Mouse (Mus musculus) embryonic facial prominence, embryonic 11.5 days (tissue): ENCODE measurements around the gene Sec61a2. TPM values are rescaled to one million over a fixed set of nuclear protein-coding genes. Genes with fewer than 3 reads are reported as not detected.

ENCODE experiments used
- ATAC-seq: fragments of 200-750 bp; cut with Nextera tagmentation; replicated peaks from 2 replicates; pipeline ENCODE4 v1.8.0; 2017; ENCODE audit warnings: low read depth; ENCODE audit not compliant: insufficient number of reproducible peaks, low FRiP score, low TSS enrichment
- DNase-seq: peaks from one replicate; pipeline ENCODE4 v3.0.0-alpha.2; 2015; ENCODE audit warnings: low spot score
- H3K27ac ChIP-seq: fragments of 300-500 bp; sonication (generic); replicated peaks from 2 replicates; pipeline ENCODE4 v1.5.1; 2014; ENCODE audit warnings: mild to moderate bottlenecking, low read depth, low read length, control low read depth
- H3K27me3 ChIP-seq: fragments of 300-500 bp; sonication (generic); 2 replicates; pipeline ENCODE4 v1.6.1; 2014; ENCODE audit warnings: mild to moderate bottlenecking, low read length, moderate library complexity, mixed read lengths; ENCODE audit not compliant: control insufficient read depth, insufficient read depth
- H3K36me3 ChIP-seq: fragments of 300-500 bp; sonication (generic); replicated peaks from 2 replicates; pipeline ENCODE4 v1.6.1; 2014; ENCODE audit warnings: low read depth, mild to moderate bottlenecking, low read length, moderate library complexity, mixed read lengths; ENCODE audit not compliant: control insufficient read depth, insufficient read depth
- H3K4me1 ChIP-seq: fragments of 300-500 bp; sonication (generic); 2 replicates; pipeline ENCODE4 v1.6.1; 2014; ENCODE audit warnings: low read length, mixed read lengths; ENCODE audit not compliant: control insufficient read depth, insufficient read depth
- H3K4me2 ChIP-seq: fragments of 300-500 bp; sonication (generic); 2 replicates; pipeline ENCODE4 v1.6.1; 2014; ENCODE audit warnings: low read depth, mild to moderate bottlenecking, control low read depth, low read length, moderate library complexity
- H3K4me3 ChIP-seq: fragments of 300-500 bp; sonication (generic); 2 replicates; pipeline ENCODE4 v1.5.1; 2014; ENCODE audit warnings: low read depth, low read length, control low read depth
- H3K9ac ChIP-seq: fragments of 300-500 bp; sonication (generic); replicated peaks from 2 replicates; pipeline ENCODE4 v1.6.1; 2014; ENCODE audit warnings: mild to moderate bottlenecking, control low read depth, low read length
- H3K9me3 ChIP-seq: fragments of 300-500 bp; sonication (generic); replicated peaks from 2 replicates; pipeline ENCODE4 v1.6.1; 2016; ENCODE audit warnings: mild to moderate bottlenecking, low read length, inconsistent platforms, mixed read lengths; ENCODE audit not compliant: control insufficient read depth
- WGBS: fragments of 180-500 bp; shearing (Covaris S2); extraction: QIAGEN DNeasy Blood & Tissue Kit; methylation state at CpG from one replicate; pipeline ENCODE4 v1.1.7; 2014; 5-methylcytosine and 5-hydroxymethylcytosine counted together
- polyA plus RNA-seq: library from polyadenylated mRNA; unstranded; fragments of >200 nt; fragmentation: Nextera tagmentation; extraction: Ambion mirVana; gene quantifications from 2 replicates; pipeline ENCODE4 v1.2.1, GENCODE M21; 2014

The Sec61a2 gene
- polyA plus RNA-seq, 1 experiment from 2014 or later: 81.0 TPM

- Histone ChIP-seq H3K4me1 (no peaks in the 10 kb centered on the region), H3K9ac (no peak overlapping the region), H3K9me3 (no peaks in the 10 kb centered on the region), H3K27ac (no peak overlapping the region), H3K27me3 (no peaks in the 10 kb centered on the region), H3K36me3 (peaks cover 10% of the 10 kb centered on the region), H3K4me3 (no peak overlapping the region), H3K4me2 (no peak overlapping the region)
- ATAC-seq: no peak
- no peak for DNase-seq
- 89% methylated on average over 5 of the region's 5 CpGs for WGBS
Observed at GRCm38 (mm10) chr2:5869746-5870145, 25.5 kb downstream of the Sec61a2 start.

GRCm38 (mm10) chr2:5867681-5868080 lies 27.6 kb downstream of the Sec61a2 start:
- Histone ChIP-seq H3K9ac (no peak overlapping the region), H3K9me3 (no peaks in the 10 kb centered on the region), H3K27ac (no peak overlapping the region), H3K4me1 (no peaks in the 10 kb centered on the region), H3K4me3 (no peak overlapping the region), H3K4me2 (no peak overlapping the region), H3K27me3 (no peaks in the 10 kb centered on the region), H3K36me3 (peaks cover 3% of the 10 kb centered on the region)
- DNase-seq: no peak
- no peak for ATAC-seq
- WGBS: 94% methylated on average over 2 of the region's 2 CpGs

GRCm38 (mm10) chr2:5862834-5863233 lies 32.4 kb downstream of the Sec61a2 start, which contains the start of gene Gm13199:
Gene Gm13199, minus strand, starts transcription at chr2:5862934.
- no peaks in the 10 kb centered on the region for H3K4me1 ChIP-seq
- no peak within 1 kb of the TSS for H3K4me2 ChIP-seq
- WGBS: 94% methylated on average over 3 of the region's 3 CpGs
- peaks cover 7% of the 10 kb centered on the region for H3K36me3 ChIP-seq
- ATAC-seq (no peak), DNase-seq (no peak)
- H3K9ac ChIP-seq: no peak within 1 kb of the TSS
- H3K27me3 ChIP-seq: no peaks in the 10 kb centered on the region
- H3K9me3 ChIP-seq: no peaks in the 10 kb centered on the region
- no peak within 1 kb of the TSS for H3K27ac ChIP-seq
- H3K4me3 ChIP-seq: no peak within 1 kb of the TSS

GRCm38 (mm10) chr2:5851866-5852265 lies 43.4 kb downstream of the Sec61a2 start:
- Histone ChIP-seq H3K36me3 (no peaks in the 10 kb centered on the region; the same call in 1 of the 2 replicates), H3K4me1 (no peaks in the 10 kb centered on the region), H3K27ac (no peak overlapping the region), H3K27me3 (no peaks in the 10 kb centered on the region), H3K4me2 (no peak overlapping the region), H3K9me3 (no peaks in the 10 kb centered on the region), H3K4me3 (no peak overlapping the region), H3K9ac (no peak overlapping the region)
- DNase-seq (no peak), ATAC-seq (no peak)
- WGBS: 86% methylated on average over 5 of the region's 5 CpGs

- Histone ChIP-seq H3K9ac (no peak overlapping the region), H3K4me3 (no peak overlapping the region), H3K27ac (no peak overlapping the region), H3K27me3 (no peaks in the 10 kb centered on the region), H3K9me3 (no peaks in the 10 kb centered on the region), H3K4me2 (no peak overlapping the region), H3K36me3 (no peaks in the 10 kb centered on the region; the same call in 1 of the 2 replicates), H3K4me1 (no peaks in the 10 kb centered on the region)
- WGBS: 94% methylated on average over 9 of the region's 9 CpGs
- no peak for ATAC-seq
- DNase-seq: no peak
Observed at GRCm38 (mm10) chr2:5851116-5851515, 44.1 kb downstream of the Sec61a2 start.

GRCm38 (mm10) chr2:5845826-5846225 lies 49.4 kb downstream of the Sec61a2 start:
- peaks cover 5% of the 10 kb centered on the region for H3K36me3 ChIP-seq

GRCm38 (mm10) chr2:5844873-5845631 lies 50.2 kb downstream of the Sec61a2 start, which contains the start of the genes Nudt5 and Cdc123:
Gene Nudt5, plus strand, starts transcription at chr2:5845019.
Gene Cdc123, minus strand, starts transcription at chr2:5845164.
- Histone ChIP-seq H3K36me3 (peaks cover 11% of the 10 kb centered on the region), H3K4me1 (no peaks in the 10 kb centered on the region), H3K4me3 (peak within 1 kb of the TSS; percentile 73), H3K9ac (peak within 1 kb of the TSS; percentile 75), H3K27ac (peak within 1 kb of the TSS; percentile 78), H3K9me3 (no peaks in the 10 kb centered on the region), H3K27me3 (no peaks in the 10 kb centered on the region), H3K4me2 (peak within 1 kb of the TSS; percentile 57)
- WGBS: under 1% methylated on average over 53 of the region's 53 CpGs
- DNase-seq (peak; percentile 94), ATAC-seq (peak; percentile 93)

More at GRCm38 (mm10) chr2:5845826-5846225, 49.4 kb downstream of the Sec61a2 start:
- WGBS: 41% methylated on average over 4 of the region's 4 CpGs
- Histone ChIP-seq H3K9me3 (no peaks in the 10 kb centered on the region), H3K9ac (peak overlapping the region; percentile 15; the same call in 1 of the 2 replicates), H3K27me3 (no peaks in the 10 kb centered on the region), H3K27ac (no peak overlapping the region), H3K4me1 (no peaks in the 10 kb centered on the region), H3K4me2 (peak overlapping the region; percentile 29), H3K4me3 (peak overlapping the region; percentile 73)
- no peak for DNase-seq
- ATAC-seq: no peak

- ATAC-seq (0 out of 2 replicates have a peak, but pooled peaks have one; percentile 21), DNase-seq (no peak)
- peak overlapping the region; percentile 75 for H3K9ac ChIP-seq
- peaks cover 17% of the 10 kb centered on the region for H3K36me3 ChIP-seq
- H3K4me2 ChIP-seq: peak overlapping the region; percentile 57
- 5% methylated on average over 23 of the region's 23 CpGs for WGBS
- H3K4me1 ChIP-seq: no peaks in the 10 kb centered on the region
- no peaks in the 10 kb centered on the region for H3K27me3 ChIP-seq
- peak overlapping the region; percentile 73 for H3K4me3 ChIP-seq
- H3K9me3 ChIP-seq: no peaks in the 10 kb centered on the region
- no peak overlapping the region; the same call in 1 of the 2 replicates for H3K27ac ChIP-seq
Observed at GRCm38 (mm10) chr2:5844181-5844872, 50.9 kb downstream of the Sec61a2 start.
